Mouse (Mus musculus): ENCODE data around the gene Tox4. TPM values are rescaled to one million over a fixed set of nuclear protein-coding genes. Genes with fewer than 3 reads are reported as not detected.

The Tox4 gene
- 28.4 and 39.3 TPM in 2 replicates for polyA plus RNA-seq (2012; rRNA removed)

GRCm38 (mm10) chr14:52278932-52279746 lies at the start of gene Tox4, which contains the start of gene Rab2b:
TSS of gene Tox4 (plus strand) at chr14:52279146.
TSS of gene Rab2b (minus strand) at chr14:52279545.

GRCm38 (mm10) chr14:52257484-52258213 lies 21.3 kb upstream of the Tox4 start, which contains the start of gene Chd8:
TSS of gene Chd8 (minus strand) at chr14:52257780.

DNA sequence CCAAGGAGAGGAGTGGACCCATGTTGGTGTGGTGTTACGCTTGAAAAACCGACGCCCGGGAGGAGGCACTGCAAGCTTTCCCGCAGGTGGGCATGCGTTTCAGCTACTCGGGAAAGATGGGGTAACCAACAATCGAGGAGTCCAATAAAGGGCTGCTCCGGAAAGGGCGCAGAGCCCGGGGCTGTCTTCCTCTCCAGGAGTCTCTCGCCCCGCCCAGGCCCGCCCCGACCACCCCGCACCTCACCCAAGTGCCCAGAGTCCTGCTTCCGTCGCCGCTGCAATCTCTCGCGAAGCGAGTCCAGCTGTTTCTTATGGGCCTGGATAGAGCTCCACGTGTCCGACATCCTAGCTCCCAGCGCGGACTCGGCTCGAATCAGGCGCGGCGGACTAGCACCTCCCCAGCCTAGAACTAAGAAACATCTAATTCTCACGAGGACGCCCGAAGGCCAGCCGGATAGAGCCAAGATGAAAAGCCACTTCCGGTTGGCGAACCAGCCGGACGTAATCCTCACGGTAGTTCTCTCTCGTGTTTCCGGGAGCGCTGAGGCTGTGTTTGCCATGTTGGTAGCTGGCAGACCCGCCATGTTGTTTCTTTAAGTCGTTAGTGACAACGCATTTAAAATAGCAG lies 25.8 kb downstream of the Tox4 start, which contains the start of gene Mettl3:
Gene Mettl3, minus strand, starts transcription at position 485 of the 628 bp plus-strand sequence.

GRCm38 (mm10) chr14:52327910-52328812 lies 49.2 kb downstream of the Tox4 start, which contains the start of gene Sall2:
TSS of gene Sall2 (minus strand) at chr14:52328762.

Other genes with a start within 250 kb of the Tox4 start
- not detected in 2 replicates for gene Olfr221, start 236.7 kb upstream of the Tox4 start, polyA plus RNA-seq (2012; rRNA removed)
- gene Hnrnpc, start 175.1 kb upstream of the Tox4 start, polyA plus RNA-seq (2012; rRNA removed) = 691 and 1,274 TPM in 2 replicates
- 0.92 and 2.0 TPM in 2 replicates for gene Rpgrip1, start 168.4 kb upstream of the Tox4 start, polyA plus RNA-seq (2012; rRNA removed)
- gene Supt16, start 81.7 kb upstream of the Tox4 start, polyA plus RNA-seq (2012; rRNA removed) = 88.7 and 139 TPM in 2 replicates
- 74.1 and 82.3 TPM in 2 replicates for gene Chd8, start 21.4 kb upstream of the Tox4 start, polyA plus RNA-seq (2012; rRNA removed)
- gene Rab2b, start 399 bp downstream of the Tox4 start, polyA plus RNA-seq (2012; rRNA removed) = 30.9 and 33.6 TPM in 2 replicates
- 58.3 and 65.0 TPM in 2 replicates for gene Mettl3, start 26.0 kb downstream of the Tox4 start, polyA plus RNA-seq (2012; rRNA removed)
- 52.9 and 56.9 TPM in 2 replicates for gene Sall2, start 49.6 kb downstream of the Tox4 start, polyA plus RNA-seq (2012; rRNA removed)
- not detected in 2 replicates for gene Olfr1513, start 77.3 kb downstream of the Tox4 start, polyA plus RNA-seq (2012; rRNA removed)
- not detected in 2 replicates for gene Olfr1512, start 100.0 kb downstream of the Tox4 start, polyA plus RNA-seq (2012; rRNA removed)
- gene Olfr1511, start 118.2 kb downstream of the Tox4 start, polyA plus RNA-seq (2012; rRNA removed) = not detected in 2 replicates
- gene Olfr1510, start 135.2 kb downstream of the Tox4 start, polyA plus RNA-seq (2012; rRNA removed) = not detected in 2 replicates
- gene Olfr1509, start 163.8 kb downstream of the Tox4 start, polyA plus RNA-seq (2012; rRNA removed) = not detected in 2 replicates
- gene Olfr1508, start 188.3 kb downstream of the Tox4 start, polyA plus RNA-seq (2012; rRNA removed) = not detected in 2 replicates
- gene Olfr1507, start 216.6 kb downstream of the Tox4 start, polyA plus RNA-seq (2012; rRNA removed) = not detected in 2 replicates